Mouse (Mus musculus) small intestine, adult 2 months (tissue): ENCODE results near the gene Coro1b. TPM values are rescaled to one million over a fixed set of nuclear protein-coding genes. Genes with fewer than 3 reads are reported as not detected.

Source experiments
- H3K27ac ChIP-seq: fragments of 200-500 bp; 2 replicates; pipeline ENCODE4 v1.5.1; 2012; ENCODE audit warnings: low read depth, low read length, control low read depth, inconsistent platforms; ENCODE audit not compliant: insufficient read depth
- H3K27me3 ChIP-seq: fragments of 200-500 bp; 2 replicates; pipeline ENCODE4 v1.6.1; 2012; ENCODE audit warnings: mild to moderate bottlenecking, moderate library complexity, low read length, inconsistent platforms; ENCODE audit not compliant: control insufficient read depth, insufficient read depth
- H3K36me3 ChIP-seq: fragments of 200-500 bp; 2 replicates; pipeline ENCODE4 v1.6.1; 2012; ENCODE audit warnings: mild to moderate bottlenecking, low read length, control low read depth, inconsistent platforms; ENCODE audit not compliant: control insufficient read depth, insufficient read depth
- H3K4me1 ChIP-seq: fragments of 200-500 bp; 2 replicates; pipeline ENCODE4 v1.6.1; 2012; ENCODE audit warnings: low read length, inconsistent platforms, mixed read lengths; ENCODE audit not compliant: control insufficient read depth, insufficient read depth, insufficient read length
- H3K4me3 ChIP-seq: fragments of 200-500 bp; 2 replicates; pipeline ENCODE4 v1.5.1; 2012; ENCODE audit warnings: low read depth, mild to moderate bottlenecking, control low read depth, inconsistent platforms, low read length, moderate library complexity
- CTCF ChIP-seq: fragments of 200-500 bp; IDR thresholded peaks from 2 replicates; pipeline ENCODE4 v1.5.1; 2012; ENCODE audit warnings: low read depth, mild to moderate bottlenecking, control low read depth, inconsistent platforms, low read length, moderate library complexity, mixed read lengths; ENCODE audit not compliant: insufficient replicate concordance, insufficient read length; ENCODE audit errors: extremely low read depth
- POLR2A ChIP-seq: fragments of 200-500 bp; IDR thresholded peaks from 2 replicates; pipeline ENCODE4 v1.6.1; 2012; ENCODE audit warnings: low read depth, mild to moderate bottlenecking, control low read depth, inconsistent platforms, low read length, moderate library complexity
- WGBS: fragments of 180-500 bp; shearing (Covaris S2); methylation state at CpG from one replicate; pipeline ENCODE4 v1.1.7; 2018; 5-methylcytosine and 5-hydroxymethylcytosine counted together
- polyA plus RNA-seq: library from polyadenylated mRNA; depleted of rRNA; stranded (reverse); fragments of >200 nt; gene quantifications from 2 replicates; pipeline ENCODE4 v1.2.3, GENCODE M21; 2012

The Coro1b gene
- polyA plus RNA-seq, 1 experiment = 493 TPM

GRCm38 (mm10) chr19:4187303-4187702 is 38.9 kb downstream of the Coro1b start:
- TF ChIP-seq CTCF (no peak), POLR2A (no peak)
- peak overlapping the region; percentile 29 for H3K4me3 ChIP-seq
- H3K36me3 ChIP-seq = no peaks in the 10 kb centered on the region
- 84% methylated on average over 3 of the region's 3 CpGs for WGBS
- H3K27me3 ChIP-seq = no peaks in the 10 kb centered on the region
- no peak overlapping the region for H3K27ac ChIP-seq
- H3K4me1 ChIP-seq = peaks cover 4% of the 10 kb centered on the region; the same call in 1 of the 2 replicates

DNA sequence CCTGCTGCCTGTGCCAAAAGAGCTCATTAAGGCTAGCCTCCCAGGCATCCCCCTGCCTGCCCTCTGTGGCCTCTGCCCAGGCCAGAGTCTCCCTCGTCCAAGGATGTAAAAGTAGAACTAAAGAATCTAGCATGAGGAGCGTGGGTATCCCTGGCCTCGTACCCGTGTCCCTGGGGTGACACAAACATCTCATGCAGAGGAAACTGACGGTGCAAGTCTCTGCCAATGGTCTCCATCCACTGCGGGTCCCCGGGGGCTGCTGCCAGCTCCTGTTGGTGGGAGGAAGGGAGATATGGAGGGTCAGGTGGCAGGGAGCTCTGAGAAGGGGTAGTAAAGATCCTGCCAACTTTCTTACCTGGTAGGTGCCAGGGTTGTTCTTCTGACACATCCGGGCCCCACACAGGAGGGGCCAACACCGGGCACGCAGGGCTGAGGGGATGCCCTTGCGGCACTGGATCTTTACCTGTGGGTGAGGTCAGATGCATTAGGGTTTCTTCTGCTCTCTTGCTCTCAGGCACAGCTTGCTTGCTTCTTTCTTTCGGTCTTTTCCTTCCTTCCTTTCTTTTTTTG is 40.7 kb downstream of the Coro1b start:
- no peaks in the 10 kb centered on the region for H3K27me3 ChIP-seq
- WGBS = 89% methylated on average over 12 of the region's 12 CpGs
- peak overlapping the region; percentile 33 for H3K4me3 ChIP-seq
- peaks cover 6% of the 10 kb centered on the region; the same call in 1 of the 2 replicates for H3K4me1 ChIP-seq
- TF ChIP-seq POLR2A (no peak), CTCF (no peak)
- H3K36me3 ChIP-seq = peaks cover 11% of the 10 kb centered on the region
- H3K27ac ChIP-seq = no peak overlapping the region

DNA sequence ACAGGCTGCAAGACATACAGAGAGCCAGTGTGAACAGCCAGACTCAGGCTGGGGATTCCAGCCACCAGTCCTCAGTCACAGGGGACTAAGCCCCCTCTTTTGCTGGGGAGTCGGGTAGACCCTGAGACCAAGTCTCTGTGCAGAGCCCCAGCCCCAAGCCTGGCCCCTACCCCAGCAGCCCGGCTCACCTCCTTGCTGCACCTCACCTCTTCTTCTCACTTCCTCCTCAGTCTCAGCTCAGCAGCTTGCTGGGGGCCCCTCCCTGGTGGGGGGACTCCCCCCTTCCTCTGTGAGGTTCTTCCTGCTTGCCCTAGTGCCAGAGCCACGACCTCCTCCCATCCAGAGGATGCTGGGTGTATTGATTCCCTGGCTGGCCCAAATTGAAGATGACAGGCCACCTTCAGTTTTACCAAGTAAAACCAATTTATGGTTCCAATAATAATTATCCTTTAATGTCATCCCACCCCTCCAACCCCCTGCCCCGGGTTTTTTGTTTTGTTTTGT is 42.5 kb downstream of the Coro1b start, which contains the start of gene Tbc1d10c:
Tbc1d10c (minus strand) TSS at position 454 of the 504 bp plus-strand sequence.
- Histone ChIP-seq H3K27me3 (no peaks in the 10 kb centered on the region), H3K4me1 (peaks cover 8% of the 10 kb centered on the region; the same call in 1 of the 2 replicates), H3K27ac (peak within 1 kb of the TSS; percentile 89), H3K4me3 (peak within 1 kb of the TSS; percentile 77), H3K36me3 (peaks cover 29% of the 10 kb centered on the region)
- TF ChIP-seq CTCF (no peak), POLR2A (peak; percentile 28; the same call in 1 of the 2 replicates)
- WGBS = 40% methylated on average over 4 of the region's 4 CpGs

DNA sequence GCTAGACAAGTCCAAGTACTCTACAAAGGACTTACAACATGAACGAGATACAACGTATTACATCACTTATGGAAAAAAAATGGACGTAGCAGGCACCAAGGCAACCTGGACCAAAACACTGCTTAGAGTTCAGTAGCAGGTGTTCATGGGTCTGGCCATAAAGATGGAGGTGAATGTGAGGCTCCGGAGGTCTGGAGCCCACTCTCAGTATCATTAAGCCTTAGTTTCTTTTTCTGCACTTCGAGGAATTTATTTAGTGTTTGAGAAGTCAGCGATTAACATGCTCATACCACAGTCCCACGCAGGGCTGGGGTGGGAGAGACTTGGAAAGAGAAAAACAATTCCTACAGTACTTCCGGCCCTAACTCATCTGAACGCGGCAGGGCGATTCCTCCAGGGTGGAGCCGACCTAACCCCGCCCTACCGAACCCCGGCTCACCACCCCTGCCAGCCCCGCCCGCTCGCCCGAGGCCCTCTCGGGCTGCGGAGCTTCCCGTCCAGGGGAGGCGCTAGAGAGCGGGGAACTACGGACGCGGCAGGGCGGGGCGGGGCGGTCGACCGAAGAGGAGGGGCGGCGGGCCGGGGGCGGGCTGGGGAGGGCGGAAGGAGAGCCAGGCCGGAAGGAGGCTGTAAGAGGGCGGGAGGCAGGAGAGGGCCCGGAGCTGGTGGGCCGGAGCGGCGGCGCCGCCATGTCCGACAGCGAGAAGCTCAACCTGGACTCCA is 43.3 kb downstream of the Coro1b start, which contains the start of gene Ppp1ca:
Ppp1ca (plus strand) TSS at position 538 of the 723 bp plus-strand sequence.
- peaks cover 12% of the 10 kb centered on the region for H3K4me1 ChIP-seq
- H3K27ac ChIP-seq = peak within 1 kb of the TSS; percentile 89
- under 1% methylated on average over 44 of the region's 47 CpGs for WGBS
- H3K27me3 ChIP-seq = no peaks in the 10 kb centered on the region
- TF ChIP-seq POLR2A (peak; percentile 86), CTCF (peak; percentile 52; the same call in 1 of the 2 replicates)
- peak within 1 kb of the TSS; percentile 77 for H3K4me3 ChIP-seq
- peaks cover 33% of the 10 kb centered on the region for H3K36me3 ChIP-seq

- Histone ChIP-seq H3K4me3 (peak overlapping the region; percentile 77), H3K27me3 (no peaks in the 10 kb centered on the region), H3K4me1 (peaks cover 17% of the 10 kb centered on the region), H3K27ac (peak overlapping the region; percentile 57), H3K36me3 (peaks cover 36% of the 10 kb centered on the region)
- TF ChIP-seq POLR2A (no peak), CTCF (no peak)
- WGBS = under 1% methylated on average over 52 of the region's 52 CpGs
These were observed 44.0 kb downstream of the Coro1b start for GRCm38 (mm10) chr19:4192251-4192985.

GRCm38 (mm10) chr19:4193129-4193528 is 44.7 kb downstream of the Coro1b start:
- WGBS = 35% methylated on average over 6 of the region's 6 CpGs
- TF ChIP-seq POLR2A (no peak), CTCF (no peak)
- H3K4me1 ChIP-seq = peaks cover 18% of the 10 kb centered on the region
- H3K27me3 ChIP-seq = no peaks in the 10 kb centered on the region
- H3K4me3 ChIP-seq = peak overlapping the region; percentile 77
- H3K27ac ChIP-seq = no peak overlapping the region
- H3K36me3 ChIP-seq = peaks cover 36% of the 10 kb centered on the region
